Mouse (Mus musculus) E14TG2a.4 (cell line): ENCODE results near the gene Igsf9b.

Experiments
- CTCF ChIP-seq: conservative IDR thresholded peaks from 2 replicates; pipeline ENCODE4 v1.5.1; 2014; ENCODE audit warnings: low read length
- NANOG ChIP-seq: IDR thresholded peaks from 2 replicates; pipeline ENCODE4 v1.6.1; 2014; ENCODE audit warnings: borderline replicate concordance, low read length, mixed read lengths
- POU5F1 ChIP-seq: IDR thresholded peaks from 2 replicates; pipeline ENCODE4 v1.6.1; 2014; ENCODE audit warnings: low read length, borderline replicate concordance

DNA sequence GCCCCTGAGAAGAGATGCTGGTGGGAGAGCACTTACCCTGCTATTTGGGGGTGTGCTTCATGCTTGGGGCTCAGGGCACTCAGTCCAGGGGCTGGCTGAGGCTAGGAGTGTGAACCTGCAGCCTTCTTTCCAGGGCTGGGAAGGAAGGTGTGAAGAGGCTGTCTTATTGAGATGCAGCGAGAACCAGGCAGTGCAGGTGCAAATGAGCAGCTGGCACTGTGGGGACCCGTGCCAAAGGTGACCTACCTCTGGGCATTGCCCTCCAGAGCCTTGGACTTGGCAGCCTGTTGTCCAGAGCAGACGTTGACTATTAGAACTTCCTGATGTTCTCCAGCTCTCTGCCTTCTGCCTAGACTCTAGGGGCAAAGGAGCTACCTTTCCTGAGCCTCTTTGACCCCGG, 7.6 kb downstream of the Igsf9b start:
- TF ChIP-seq CTCF (no peak), POU5F1 (no peak), NANOG (no peak)
